8 mouse cellular contexts compared by ENCODE assay signal in genomic region chr11:66167801-66168651, GRCm38 (mm10). TPM values are rescaled to one million over a fixed set of nuclear protein-coding genes. Genes with fewer than 3 reads are reported as not detected.
DNase-seq lines count a peak whose midpoint lies in the region; ATAC-seq lines count a peak whose summit lies in the region.

TSS of gene Dnah9 (minus strand) at chr11:66168551.

- peak; percentile 97 for ATAC-seq in hindbrain, embryonic 16.5 days
- peak; percentile 96 for ATAC-seq in lung, embryonic 16.5 days (ENCODE audit: low read depth)

- peaks cover 5% of the 10 kb centered on the region; the same call in 1 of the 2 replicates for H3K4me1 ChIP-seq in hindbrain, embryonic 16.5 days (ENCODE audit: control insufficient read depth, insufficient read depth, low read depth, low read length)
- H3K4me1 ChIP-seq in lung, embryonic 16.5 days (replicated peaks; ENCODE audit: control insufficient read depth, insufficient read depth, low read length): peaks cover 10% of the 10 kb centered on the region

- no peaks in the 10 kb centered on the region for H3K27me3 ChIP-seq in hindbrain, embryonic 16.5 days (replicated peaks; ENCODE audit: control insufficient read depth, insufficient read depth, low read length)
- peaks cover 7% of the 10 kb centered on the region for H3K27me3 ChIP-seq in lung, embryonic 16.5 days (ENCODE audit: control insufficient read depth, insufficient read depth, low read depth, low read length)

- peak; percentile 81 for DNase-seq in adrenal gland, postnatal 14 days
- DNase-seq in embryo, embryonic 10.5 days (ENCODE audit: low spot score): peak; percentile 92
- DNase-seq in gastrocnemius, postnatal 10 days: peak; percentile 42
- peak; percentile 88 to 90 for DNase-seq in layer of hippocampus, postnatal 36 days
- peak; percentile 98 for DNase-seq in retina, postnatal 1 day
- DNase-seq in adipocyte (ENCODE audit: low spot score): no peak

- H3K36me3 ChIP-seq in hindbrain, embryonic 16.5 days (ENCODE audit: control insufficient read depth, insufficient read depth, low read length): no peaks in the 10 kb centered on the region
- H3K36me3 ChIP-seq in lung, embryonic 16.5 days (ENCODE audit: control insufficient read depth, insufficient read depth, low read length): no peaks in the 10 kb centered on the region

- no peaks in the 10 kb centered on the region for H3K9me3 ChIP-seq in hindbrain, embryonic 16.5 days (ENCODE audit: control insufficient read depth, low read length)
- no peaks in the 10 kb centered on the region for H3K9me3 ChIP-seq in lung, embryonic 16.5 days (ENCODE audit: control insufficient read depth, low read length)

- under 1% methylated on average over 53 of the region's 53 CpGs for WGBS in hindbrain, embryonic 16.5 days
- WGBS in lung, embryonic 16.5 days: under 1% methylated on average over 50 of the region's 53 CpGs

- peak within 1 kb of the TSS; percentile 76 for H3K9ac ChIP-seq in hindbrain, embryonic 16.5 days (ENCODE audit: low read depth, low read length)
- peak within 1 kb of the TSS; percentile 62 for H3K9ac ChIP-seq in lung, embryonic 16.5 days (ENCODE audit: low read length)

- peak within 1 kb of the TSS; percentile 72 for H3K4me3 ChIP-seq in hindbrain, embryonic 16.5 days (ENCODE audit: low read length)
- peak within 1 kb of the TSS; percentile 49 for H3K4me3 ChIP-seq in lung, embryonic 16.5 days (ENCODE audit: low read length)

- peak within 1 kb of the TSS; percentile 95 for H3K4me2 ChIP-seq in hindbrain, embryonic 16.5 days (ENCODE audit: low read length)
- peak within 1 kb of the TSS; percentile 95 for H3K4me2 ChIP-seq in lung, embryonic 16.5 days (ENCODE audit: low read depth, low read length)

- H3K27ac ChIP-seq in hindbrain, embryonic 16.5 days (ENCODE audit: low read depth, low read length): peak within 1 kb of the TSS; percentile 82
- no peak within 1 kb of the TSS for H3K27ac ChIP-seq in lung, embryonic 16.5 days (ENCODE audit: low read length)

RNA-seq across cellular contexts. Expression of gene Dnah9, which starts in this region (rescaled TPM):
- total RNA-seq in adrenal gland, postnatal 14 days (2021): 0.08 TPM in 1 of 2 replicates, not detected in the other
- total RNA-seq in gastrocnemius, postnatal 10 days (2021): not detected
- 2.9 and 3.0 TPM in 2 replicates for polyA plus RNA-seq in hindbrain, embryonic 16.5 days (2015; fragmentation: Nextera tagmentation; extraction: Ambion mirVana)
- total RNA-seq in layer of hippocampus, postnatal 36 days (2021): 10 to 100 TPM; 15.6 to 16.4 TPM
- polyA plus RNA-seq in lung, embryonic 16.5 days (2015; fragmentation: Nextera tagmentation; extraction: Ambion mirVana): 0.91 and 0.95 TPM in 2 replicates

Comparison
In these comparisons a context has a peak if more than half of its experiments do, and no peak if none do; other contexts are left out.
1. RNA of gene Dnah9 (total RNA-seq): 15.6 to 16.4 TPM in layer of hippocampus, postnatal 36 days; 0.08 TPM in adrenal gland, postnatal 14 days and not detected in gastrocnemius, postnatal 10 days; every median in the first group is over 10 times any median in the second.
2. Peak in DNase-seq in adrenal gland, postnatal 14 days; RNA of the gene not detected or under 1 TPM.
3. Peak in DNase-seq in gastrocnemius, postnatal 10 days; RNA of the gene not detected or under 1 TPM.
4. Peak in ATAC-seq, H3K4me3 ChIP-seq, H3K9ac ChIP-seq and H3K4me2 ChIP-seq in lung, embryonic 16.5 days; RNA of the gene not detected or under 1 TPM.